In genomic region chr15:83939703-83940102, GRCm38 (mm10) we compare ENCODE assay signal across 17 mouse cellular contexts.
DNase-seq lines count a peak whose midpoint lies in the region; ATAC-seq and TF ChIP-seq lines count a peak whose summit lies in the region.
"Had no signal": no experiment of that assay in that cellular context is flagged by ENCODE, and none has a peak within 500 bp of the region (broad histone marks: within the 10 kb centered on the region; RNA-seq: fewer than 3 reads in every experiment).

No protein-coding gene starts in this region.

- no peak overlapping the region for H3K9ac ChIP-seq in intestine, postnatal 0 days (ENCODE audit: low read depth, low read length)
- H3K9ac ChIP-seq in intestine, embryonic 15.5 days: no peak overlapping the region
- H3K9ac ChIP-seq in midbrain, embryonic 14.5 days (replicated peaks; ENCODE audit: low read length): no peak overlapping the region
- no peak overlapping the region for H3K9ac ChIP-seq in midbrain, embryonic 15.5 days
- no peak overlapping the region for H3K9ac ChIP-seq in liver, postnatal 0 days (replicated peaks)
- H3K9ac ChIP-seq: embryonic facial prominence, embryonic 12.5 days; lung, embryonic 15.5 days; midbrain, embryonic 12.5 days had no signal

- TF ChIP-seq CTCF in gastrocnemius, adult 2 months (IDR thresholded peaks at IDR 0.05): peak; percentile 21; the same call in 1 of the 2 replicates
- peak; percentile 31 for TF ChIP-seq CTCF in intestine, postnatal 0 days (IDR thresholded peaks at IDR 0.05; ENCODE audit: low read depth)
- TF ChIP-seq CTCF in liver, postnatal 0 days (IDR thresholded peaks at IDR 0.05; ENCODE audit: low read depth): no peak

- no peak for TF ChIP-seq EP300 in liver, postnatal 0 days (IDR thresholded peaks at IDR 0.05; ENCODE audit: low read depth)

- H3K4me1 ChIP-seq in intestine, postnatal 0 days (replicated peaks; ENCODE audit: control insufficient read depth, insufficient read depth, low read length): no peaks in the 10 kb centered on the region
- no peaks in the 10 kb centered on the region for H3K4me1 ChIP-seq in intestine, embryonic 15.5 days (replicated peaks)
- H3K4me1 ChIP-seq in midbrain, embryonic 14.5 days (ENCODE audit: control insufficient read depth, insufficient read depth, low read length): no peaks in the 10 kb centered on the region
- H3K4me1 ChIP-seq in midbrain, embryonic 15.5 days: peaks cover 6% of the 10 kb centered on the region; the same call in 1 of the 2 replicates
- H3K4me1 ChIP-seq in liver, postnatal 0 days (ENCODE audit: insufficient read depth): no peaks in the 10 kb centered on the region
- H3K4me1 ChIP-seq: embryonic facial prominence, embryonic 12.5 days; limb, embryonic 10.5 days; lung, embryonic 15.5 days had no signal

- 27% methylated on average over 5 of the region's 5 CpGs for WGBS in intestine, postnatal 0 days
- WGBS in intestine, embryonic 15.5 days: 39% methylated on average over 5 of the region's 5 CpGs
- WGBS in midbrain, embryonic 14.5 days: 44% methylated on average over 5 of the region's 5 CpGs
- WGBS in midbrain, embryonic 15.5 days: 42% methylated on average over 5 of the region's 5 CpGs
- WGBS in liver, postnatal 0 days (ENCODE audit: insufficient replicate concordance): 35% methylated on average over 5 of the region's 5 CpGs

- no peaks in the 10 kb centered on the region for H3K9me3 ChIP-seq in intestine, postnatal 0 days (ENCODE audit: control insufficient read depth)
- no peaks in the 10 kb centered on the region for H3K9me3 ChIP-seq in intestine, embryonic 15.5 days
- no peaks in the 10 kb centered on the region for H3K9me3 ChIP-seq in midbrain, embryonic 14.5 days (ENCODE audit: control insufficient read depth, low read length)
- H3K9me3 ChIP-seq in midbrain, embryonic 15.5 days: no peaks in the 10 kb centered on the region
- no peaks in the 10 kb centered on the region for H3K9me3 ChIP-seq in liver, postnatal 0 days (ENCODE audit: low read length)
- H3K9me3 ChIP-seq: embryonic facial prominence, embryonic 12.5 days; limb, embryonic 10.5 days; lung, embryonic 15.5 days; midbrain, embryonic 12.5 days had no signal

- no peak overlapping the region for H3K4me3 ChIP-seq in gastrocnemius, adult 2 months
- no peak overlapping the region for H3K4me3 ChIP-seq in intestine, postnatal 0 days (ENCODE audit: low read depth, low read length)
- H3K4me3 ChIP-seq in intestine, embryonic 15.5 days (replicated peaks): no peak overlapping the region
- H3K4me3 ChIP-seq in midbrain, embryonic 14.5 days (replicated peaks; ENCODE audit: low read depth, low read length): no peak overlapping the region
- H3K4me3 ChIP-seq in midbrain, embryonic 15.5 days: no peak overlapping the region
- H3K4me3 ChIP-seq in liver, postnatal 0 days (ENCODE audit: low read depth, low read length): no peak overlapping the region
- H3K4me3 ChIP-seq: embryonic facial prominence, embryonic 12.5 days; erythroblast, embryonic 14.5 days; limb, embryonic 10.5 days; lung, embryonic 15.5 days; midbrain, embryonic 12.5 days had no signal

- intact Hi-C loops in gastrocnemius, adult 2 months (cut with DNase I): no loop called here

- no peaks in the 10 kb centered on the region for H3K36me3 ChIP-seq in intestine, postnatal 0 days (ENCODE audit: control insufficient read depth, insufficient read depth)
- H3K36me3 ChIP-seq in intestine, embryonic 15.5 days: no peaks in the 10 kb centered on the region
- H3K36me3 ChIP-seq in midbrain, embryonic 14.5 days (ENCODE audit: control insufficient read depth, insufficient read depth, low read length): no peaks in the 10 kb centered on the region
- H3K36me3 ChIP-seq in midbrain, embryonic 15.5 days (replicated peaks): no peaks in the 10 kb centered on the region
- no peaks in the 10 kb centered on the region for H3K36me3 ChIP-seq in liver, postnatal 0 days (replicated peaks; ENCODE audit: insufficient read depth, low read length)
- H3K36me3 ChIP-seq: embryonic facial prominence, embryonic 12.5 days; limb, embryonic 10.5 days; lung, embryonic 15.5 days; midbrain, embryonic 12.5 days had no signal

- no peak for DNase-seq in gastrocnemius, adult 2 months
- DNase-seq in gastrocnemius, postnatal 10 days: no peak
- peak; percentile 26 for DNase-seq in midbrain, embryonic 14.5 days
- no peak for DNase-seq in liver, postnatal 0 days
- DNase-seq: adrenal gland, postnatal 36 days; cerebellum, adult 18-20 months; kidney, adult 18-20 months; kidney, postnatal 36 days had no signal

- no peak overlapping the region for H3K27ac ChIP-seq in gastrocnemius, adult 2 months
- H3K27ac ChIP-seq in intestine, postnatal 0 days (ENCODE audit: low read depth, low read length): no peak overlapping the region
- H3K27ac ChIP-seq in intestine, embryonic 15.5 days: no peak overlapping the region
- H3K27ac ChIP-seq in midbrain, embryonic 14.5 days (replicated peaks; ENCODE audit: low read depth, low read length): no peak overlapping the region
- no peak overlapping the region for H3K27ac ChIP-seq in midbrain, embryonic 15.5 days
- no peak overlapping the region for H3K27ac ChIP-seq in liver, postnatal 0 days (ENCODE audit: low read depth)
- H3K27ac ChIP-seq: embryonic facial prominence, embryonic 12.5 days; limb, embryonic 10.5 days; lung, embryonic 15.5 days; midbrain, embryonic 12.5 days had no signal

- ATAC-seq in intestine, postnatal 0 days: no peak
- no peak for ATAC-seq in intestine, embryonic 15.5 days
- no peak for ATAC-seq in midbrain, embryonic 14.5 days (ENCODE audit: low FRiP score, low TSS enrichment)
- ATAC-seq in midbrain, embryonic 15.5 days (replicated peaks): no peak
- no peak for ATAC-seq in liver, postnatal 0 days
- ATAC-seq: hindbrain, embryonic 16.5 days had no signal

- H3K4me2 ChIP-seq in intestine, postnatal 0 days (replicated peaks; ENCODE audit: low read depth): no peak overlapping the region
- no peak overlapping the region for H3K4me2 ChIP-seq in intestine, embryonic 15.5 days (replicated peaks)
- no peak overlapping the region for H3K4me2 ChIP-seq in midbrain, embryonic 14.5 days (ENCODE audit: low read length)
- no peak overlapping the region for H3K4me2 ChIP-seq in midbrain, embryonic 15.5 days
- H3K4me2 ChIP-seq in liver, postnatal 0 days (ENCODE audit: low read depth, low read length): no peak overlapping the region
- H3K4me2 ChIP-seq: embryonic facial prominence, embryonic 12.5 days; lung, embryonic 15.5 days; midbrain, embryonic 12.5 days had no signal

- H3K27me3 ChIP-seq in intestine, postnatal 0 days (replicated peaks; ENCODE audit: control insufficient read depth, insufficient read depth, low read length): no peaks in the 10 kb centered on the region
- H3K27me3 ChIP-seq in intestine, embryonic 15.5 days (replicated peaks): no peaks in the 10 kb centered on the region
- no peaks in the 10 kb centered on the region for H3K27me3 ChIP-seq in midbrain, embryonic 14.5 days (ENCODE audit: control insufficient read depth, insufficient read depth, low read length)
- H3K27me3 ChIP-seq in midbrain, embryonic 15.5 days (replicated peaks): no peaks in the 10 kb centered on the region
- no peaks in the 10 kb centered on the region for H3K27me3 ChIP-seq in liver, postnatal 0 days (ENCODE audit: insufficient read depth, low read length)
- H3K27me3 ChIP-seq: embryonic facial prominence, embryonic 12.5 days; lung, embryonic 15.5 days; midbrain, embryonic 12.5 days had no signal
